Mouse (Mus musculus) C3H10T1/2 (cell line): Measurements from ENCODE around the gene 1110032F04Rik. TPM values are rescaled to one million over a fixed set of nuclear protein-coding genes. Genes with fewer than 3 reads are reported as not detected.

ENCODE experiments used
- polyA plus RNA-seq, 2 experiments: library from polyadenylated mRNA; unstranded; fragments of >200 nt; fragmentation: generic; extraction: Trizol; gene quantifications; one replicate each; pipeline ENCODE4 v1.2.1; 2012; ENCODE audit warnings: missing spikeins in 2 of 2

The 1110032F04Rik gene
- not detected for polyA plus RNA-seq

DNA sequence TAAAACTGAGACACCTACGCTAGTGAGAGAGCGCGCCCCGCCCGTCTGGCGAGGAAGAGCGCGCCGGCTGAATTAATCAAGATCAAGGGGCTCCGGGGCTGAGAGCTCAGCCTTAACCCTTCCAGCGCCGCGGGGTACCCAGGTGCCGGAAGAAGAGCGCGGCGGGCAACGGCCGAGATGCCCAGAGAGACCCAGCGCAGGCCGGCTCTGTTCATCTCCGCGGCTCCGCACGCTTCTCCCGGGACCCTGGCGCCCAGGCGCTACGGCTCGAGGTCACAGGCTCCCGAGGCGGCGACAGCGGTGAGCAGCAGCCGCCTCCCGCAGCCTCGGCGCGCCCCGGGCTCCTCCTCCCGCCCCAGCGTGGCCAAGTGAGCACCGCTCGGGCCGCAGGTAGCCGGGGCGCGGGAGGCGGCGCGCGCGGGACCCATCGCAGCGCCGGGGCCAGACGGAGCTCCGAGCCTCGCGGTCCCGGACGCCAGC, at the start of gene 1110032F04Rik:
Gene 1110032F04Rik, plus strand, starts transcription at position 376 of the 480 bp plus-strand sequence.

Other genes with a start within 250 kb of the 1110032F04Rik start
- 1 to 10 TPM in 1 of 2 experiments, not detected in 1; 2.0 TPM for gene Il12a, start 178.9 kb upstream of the 1110032F04Rik start, polyA plus RNA-seq
- 1 to 10 TPM in 1 of 2 experiments, under 1 TPM in 1; 0.26 to 8.2 TPM for gene Ift80, start 135.0 kb downstream of the 1110032F04Rik start, polyA plus RNA-seq
- gene Smc4, start 135.2 kb downstream of the 1110032F04Rik start, polyA plus RNA-seq = 10 to 100 TPM in 1 of 2 experiments, 1 to 10 TPM in 1; 3.5 to 12.4 TPM
- gene Trim59, start 175.2 kb downstream of the 1110032F04Rik start, polyA plus RNA-seq = 10 to 100 TPM in 1 of 2 experiments, 1 to 10 TPM in 1; 1.1 to 11.6 TPM